Mouse (Mus musculus): ENCODE data around the gene Zdhhc16.

GRCm38 (mm10) chr19:41900495-41901090, 32.7 kb upstream of the Zdhhc16 start:
- TF ChIP-seq TAL1 (conservative IDR thresholded peaks at IDR 0.05; ENCODE audit: low read depth, low read length), result no peak
- TF ChIP-seq CTCF (IDR thresholded peaks at IDR 0.05; ENCODE audit: low read depth, low read length), result no peak
- TF ChIP-seq GATA1 (IDR thresholded peaks at IDR 0.05; ENCODE audit: borderline replicate concordance, low read length), result no peak
- no peak for TF ChIP-seq POLR2AphosphoS5 (IDR thresholded peaks at IDR 0.05; ENCODE audit: insufficient replicate concordance, low read depth, low read length)

Measured in G1E (cell line).